Mouse (Mus musculus) limb, embryonic 11.5 days (tissue): ENCODE data around the gene Zdhhc9. TPM values are rescaled to one million over a fixed set of nuclear protein-coding genes. Genes with fewer than 3 reads are reported as not detected.

Source experiments
- ATAC-seq: fragments of 200-750 bp; cut with Nextera tagmentation; 2 replicates; pipeline ENCODE4 v1.8.0; 2017; ENCODE audit warnings: low read depth; ENCODE audit not compliant: insufficient number of reproducible peaks, low FRiP score, low TSS enrichment
- DNase-seq: peaks from one replicate; pipeline ENCODE4 v3.0.0-alpha.2; 2015; ENCODE audit warnings: low spot score
- H3K27ac ChIP-seq: fragments of 300-500 bp; sonication (generic); replicated peaks from 2 replicates; pipeline ENCODE4 v1.5.1; 2014; ENCODE audit warnings: low read depth, mild to moderate bottlenecking, low read length
- H3K27me3 ChIP-seq: fragments of 300-500 bp; sonication (generic); 2 replicates; pipeline ENCODE4 v1.6.1; 2014; ENCODE audit warnings: mild to moderate bottlenecking, low read length, mixed read lengths; ENCODE audit not compliant: control insufficient read depth, insufficient read depth
- H3K36me3 ChIP-seq: fragments of 300-500 bp; sonication (generic); 2 replicates; pipeline ENCODE4 v1.6.1; 2014; ENCODE audit warnings: mild to moderate bottlenecking, low read length, moderate library complexity, mixed read lengths; ENCODE audit not compliant: control insufficient read depth, insufficient read depth
- H3K4me1 ChIP-seq: fragments of 300-500 bp; sonication (generic); 2 replicates; pipeline ENCODE4 v1.6.1; 2014; ENCODE audit warnings: low read length, mixed read lengths; ENCODE audit not compliant: control insufficient read depth, insufficient read depth
- H3K4me2 ChIP-seq: fragments of 300-500 bp; sonication (generic); 2 replicates; pipeline ENCODE4 v1.6.1; 2014; ENCODE audit warnings: low read depth, mild to moderate bottlenecking, moderate library complexity; ENCODE audit not compliant: severe bottlenecking
- H3K4me3 ChIP-seq: fragments of 300-500 bp; sonication (generic); 2 replicates; pipeline ENCODE4 v1.5.1; 2014; ENCODE audit warnings: low read depth, low read length
- H3K9ac ChIP-seq: fragments of 300-500 bp; sonication (generic); 2 replicates; pipeline ENCODE4 v1.6.1; 2014; ENCODE audit warnings: mild to moderate bottlenecking, low read length
- H3K9me3 ChIP-seq: fragments of 300-500 bp; sonication (generic); 2 replicates; pipeline ENCODE4 v1.6.1; 2016; ENCODE audit warnings: low read length; ENCODE audit not compliant: control insufficient read depth
- WGBS: fragments of 180-500 bp; shearing (Covaris S2); extraction: QIAGEN DNeasy Blood & Tissue Kit; methylation state at CpG from one replicate; pipeline ENCODE4 v1.1.7; 2014; 5-methylcytosine and 5-hydroxymethylcytosine counted together
- polyA plus RNA-seq: library from polyadenylated mRNA; unstranded; fragments of >200 nt; fragmentation: Nextera tagmentation; extraction: Ambion mirVana; gene quantifications from 2 replicates; pipeline ENCODE4 v1.2.1, GENCODE M21; 2014

The Zdhhc9 gene
- polyA plus RNA-seq, 1 experiment from 2014 or later: 4.3 TPM

DNA sequence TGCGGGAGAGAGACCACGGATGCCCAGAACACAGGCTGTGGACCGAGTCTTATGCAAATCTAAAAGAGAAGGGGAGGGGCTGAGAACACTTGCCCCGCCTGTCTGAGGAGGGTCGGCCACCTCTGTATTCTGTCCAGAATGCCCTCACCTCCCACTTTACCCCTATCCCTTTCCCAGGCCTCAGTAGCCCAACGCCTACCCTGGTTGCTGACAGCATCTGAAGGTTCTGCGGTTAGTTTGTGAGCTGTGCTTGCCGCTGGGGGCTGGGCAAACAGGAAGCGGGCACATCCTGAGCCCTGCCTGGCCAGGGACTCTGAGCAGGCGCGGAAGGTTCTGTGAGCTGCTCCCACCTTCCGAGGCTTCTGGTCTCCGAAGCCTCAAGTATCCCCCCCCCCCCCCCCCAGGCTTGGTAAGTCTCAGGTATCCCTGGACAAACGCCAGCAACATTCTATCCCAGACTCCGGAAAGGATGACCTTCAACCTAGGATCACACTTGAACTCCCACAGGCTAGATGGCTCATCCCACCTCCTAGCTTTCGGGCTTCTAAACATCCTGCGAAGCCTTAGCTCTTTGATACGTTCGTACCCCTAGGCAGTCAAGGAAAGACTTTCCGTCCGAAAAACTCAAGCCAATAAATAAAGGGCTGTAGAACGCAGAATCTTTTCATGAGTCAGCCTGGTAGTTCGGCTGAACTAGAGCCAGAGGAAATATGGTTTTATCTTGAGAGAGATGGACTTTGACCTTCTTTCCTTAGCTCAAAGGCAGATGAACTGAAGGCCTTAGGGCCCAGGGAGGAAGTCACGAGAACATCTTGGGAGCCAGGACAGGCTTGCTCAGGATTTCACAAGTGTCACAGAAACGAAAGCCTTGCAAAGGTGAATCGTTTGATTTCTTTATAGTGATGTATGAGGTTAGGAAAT lies 65.0 kb downstream of the Zdhhc9 start:
- Histone ChIP-seq H3K36me3 (no peaks in the 10 kb centered on the region), H3K27ac (no peak overlapping the region), H3K9ac (no peak overlapping the region), H3K4me1 (peaks cover 3% of the 10 kb centered on the region; the same call in 1 of the 2 replicates), H3K27me3 (no peaks in the 10 kb centered on the region), H3K4me3 (no peak overlapping the region), H3K4me2 (peak overlapping the region; percentile 15; the same call in 1 of the 2 replicates), H3K9me3 (no peaks in the 10 kb centered on the region)
- whole genome bisulfite sequencing: 60% methylated on average over 22 of the region's 26 CpGs
- no peak for ATAC-seq
- peak; percentile 21 for DNase-seq

DNA sequence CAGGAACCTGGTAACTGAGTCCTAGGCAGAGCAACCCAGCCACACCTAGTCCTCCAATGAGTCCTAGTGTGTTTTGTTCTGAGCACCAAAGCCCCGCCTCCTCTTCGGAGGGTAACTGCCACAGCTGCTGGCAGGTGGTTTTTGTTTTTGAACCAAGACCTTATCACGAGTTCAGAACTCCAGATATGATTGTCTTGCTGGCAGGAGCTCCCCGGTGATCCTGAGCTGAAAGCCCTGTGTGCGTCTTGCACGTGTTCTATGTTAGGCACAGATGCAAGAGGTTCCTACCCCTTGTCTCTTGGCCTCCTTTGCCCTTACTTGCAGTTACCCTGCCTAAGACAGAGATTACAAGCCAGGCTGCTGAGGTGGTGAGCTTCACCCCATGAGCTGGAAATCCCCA lies 67.2 kb downstream of the Zdhhc9 start:
- WGBS: 79% methylated on average over 6 of the region's 6 CpGs
- Histone ChIP-seq H3K27ac (no peak overlapping the region), H3K36me3 (no peaks in the 10 kb centered on the region), H3K4me1 (peaks cover 3% of the 10 kb centered on the region; the same call in 1 of the 2 replicates), H3K4me3 (no peak overlapping the region), H3K9me3 (no peaks in the 10 kb centered on the region), H3K9ac (no peak overlapping the region), H3K27me3 (no peaks in the 10 kb centered on the region), H3K4me2 (no peak overlapping the region)
- DNase-seq (no peak), ATAC-seq (no peak)

DNA sequence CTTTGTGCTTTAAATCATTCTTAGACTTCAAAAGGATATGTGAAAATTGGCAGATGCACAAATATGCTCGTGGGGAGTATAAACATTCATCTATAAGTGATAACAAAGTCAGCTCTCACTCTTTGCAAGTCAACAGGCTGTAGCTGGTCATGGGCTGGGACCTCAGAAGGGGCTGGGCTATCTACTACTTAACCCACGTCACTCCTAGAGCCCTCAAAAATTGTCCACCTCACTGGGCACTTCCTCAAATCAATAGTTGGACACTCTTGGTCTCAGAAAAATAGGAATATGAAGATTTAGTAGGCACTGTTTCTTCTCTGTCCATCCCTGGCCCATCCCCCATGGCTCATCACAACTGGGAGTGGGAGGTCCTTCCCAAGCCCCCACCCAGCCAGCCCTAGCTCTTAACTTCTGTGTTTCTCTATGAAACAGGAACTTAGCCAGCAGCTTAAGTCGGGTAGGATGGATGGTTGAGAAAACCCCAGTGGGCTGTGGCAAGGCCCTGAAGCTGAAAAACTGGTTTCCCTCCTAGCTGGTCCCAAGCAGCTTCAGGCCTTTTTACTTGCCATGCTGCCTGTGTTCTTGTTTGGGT lies 68.3 kb downstream of the Zdhhc9 start:
- Histone ChIP-seq H3K36me3 (no peaks in the 10 kb centered on the region), H3K27ac (no peak overlapping the region), H3K4me1 (peaks cover 3% of the 10 kb centered on the region; the same call in 1 of the 2 replicates), H3K4me2 (no peak overlapping the region), H3K9me3 (no peaks in the 10 kb centered on the region), H3K27me3 (no peaks in the 10 kb centered on the region), H3K9ac (no peak overlapping the region), H3K4me3 (no peak overlapping the region)
- ATAC-seq: no peak
- DNase-seq: no peak
- WGBS: 69% methylated on average over 3 of the region's 3 CpGs

DNA sequence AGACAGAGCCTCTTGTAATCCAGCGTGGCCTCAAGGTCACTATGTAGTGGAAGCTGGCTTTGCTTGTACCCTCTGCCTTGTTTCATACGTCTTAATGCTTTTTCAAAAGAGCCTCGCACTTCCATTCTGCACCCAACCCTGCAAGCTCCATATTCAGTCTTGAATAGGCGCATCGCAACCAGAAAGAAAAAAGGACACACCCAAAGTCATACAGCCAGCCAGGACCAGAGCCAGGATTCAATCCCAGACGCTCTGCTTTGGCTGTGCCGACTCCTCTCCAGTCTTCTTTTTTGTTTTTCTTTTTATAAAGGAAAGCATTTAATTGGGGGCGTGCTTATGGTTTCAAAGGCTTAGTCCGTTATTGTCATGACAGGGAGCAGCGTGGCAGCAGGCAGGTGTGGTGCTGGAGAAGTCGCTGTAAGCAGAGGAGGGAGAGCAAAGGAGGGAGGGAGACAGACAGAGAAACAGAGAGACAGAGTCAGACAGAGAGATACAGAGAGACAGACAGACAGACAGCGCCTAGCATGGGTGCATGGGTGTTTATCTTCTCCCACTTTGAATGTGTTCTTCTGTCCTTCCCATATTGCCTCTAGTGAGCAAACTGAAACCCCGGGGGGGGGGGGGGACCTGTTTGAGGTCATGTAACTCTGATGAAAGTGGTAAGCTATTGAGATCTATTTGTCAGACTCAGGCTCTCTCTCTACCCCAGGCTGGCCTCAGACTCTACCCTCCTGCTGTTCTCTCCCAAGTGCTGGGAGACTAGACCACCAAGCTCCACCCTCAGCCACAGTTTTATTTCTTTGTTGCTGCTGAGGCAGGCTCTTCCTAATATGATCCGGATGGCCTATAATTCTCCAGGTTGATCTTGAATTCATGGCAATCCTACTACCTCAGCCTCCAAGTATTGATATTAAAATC lies 69.1 kb downstream of the Zdhhc9 start:
- Histone ChIP-seq H3K9me3 (no peaks in the 10 kb centered on the region), H3K27me3 (no peaks in the 10 kb centered on the region), H3K36me3 (no peaks in the 10 kb centered on the region), H3K9ac (no peak overlapping the region), H3K4me2 (no peak overlapping the region), H3K4me3 (no peak overlapping the region), H3K4me1 (peaks cover 3% of the 10 kb centered on the region; the same call in 1 of the 2 replicates), H3K27ac (no peak overlapping the region)
- ATAC-seq: no peak
- 57% methylated on average over 14 of the region's 14 CpGs for WGBS
- no peak for DNase-seq

DNA sequence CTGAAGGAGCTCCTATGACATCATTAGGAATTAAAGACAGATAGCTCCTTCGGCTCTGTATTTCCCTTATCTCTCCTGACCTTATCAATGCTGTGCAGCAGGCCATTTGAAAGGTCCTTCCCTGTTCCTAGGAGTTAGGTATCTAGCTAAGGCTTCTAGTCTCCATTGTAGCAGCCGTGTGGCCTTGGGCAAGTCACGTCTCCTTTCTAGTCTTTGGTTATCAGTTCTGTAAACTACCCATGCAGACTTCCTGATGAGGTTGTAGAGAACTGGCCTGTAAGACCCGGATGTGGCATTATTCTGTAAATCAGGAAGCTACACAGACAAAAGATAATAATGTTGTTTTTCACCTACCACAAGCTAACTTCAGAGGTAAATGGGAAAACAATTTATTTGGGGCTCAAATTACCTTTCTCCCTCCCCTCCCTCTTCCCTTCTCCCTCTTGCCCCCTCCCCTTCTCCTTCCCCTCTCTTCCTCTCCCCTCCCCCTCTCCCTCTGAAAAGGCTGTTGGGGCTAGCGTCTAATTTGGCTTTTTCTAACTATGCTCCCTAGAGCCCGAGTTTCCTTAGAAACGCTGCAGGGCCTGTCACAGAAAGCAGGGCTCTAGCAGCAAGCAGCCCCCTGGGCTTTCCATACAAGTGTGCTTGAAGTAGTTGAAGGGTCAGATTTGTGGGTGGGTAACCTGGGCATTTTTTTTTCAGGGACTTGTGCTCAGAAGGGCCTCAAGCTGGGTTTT lies 70.0 kb downstream of the Zdhhc9 start:
- 54% methylated on average over 7 of the region's 7 CpGs for WGBS
- ATAC-seq (no peak), DNase-seq (peak; percentile 21)
- Histone ChIP-seq H3K36me3 (no peaks in the 10 kb centered on the region), H3K27ac (no peak overlapping the region), H3K27me3 (no peaks in the 10 kb centered on the region), H3K4me2 (no peak overlapping the region), H3K4me3 (no peak overlapping the region), H3K9ac (no peak overlapping the region), H3K4me1 (peaks cover 3% of the 10 kb centered on the region; the same call in 1 of the 2 replicates), H3K9me3 (no peaks in the 10 kb centered on the region)

DNA sequence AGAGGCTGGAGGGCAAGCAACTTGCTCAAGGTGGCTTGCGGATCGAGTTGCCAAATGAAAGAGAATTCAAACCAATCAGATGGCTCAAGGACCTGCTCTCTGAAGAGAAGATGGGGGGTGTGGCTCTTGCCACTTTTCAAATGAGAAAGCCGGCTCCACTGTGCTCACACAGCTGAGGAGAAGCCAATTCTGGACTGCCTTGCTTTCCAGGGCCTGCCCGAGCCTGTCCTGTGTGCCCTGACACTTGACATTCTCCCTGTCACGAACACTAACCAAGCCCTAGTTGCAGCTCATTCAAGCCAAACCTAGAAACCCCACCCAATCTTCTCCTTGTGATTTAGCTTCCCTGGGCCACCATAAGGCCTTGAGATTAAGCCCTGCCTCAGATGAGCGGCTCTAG lies 70.7 kb downstream of the Zdhhc9 start:
- no peak for ATAC-seq
- no peaks in the 10 kb centered on the region for H3K9me3 ChIP-seq
- no peak overlapping the region for H3K27ac ChIP-seq
- H3K9ac ChIP-seq: no peak overlapping the region
- H3K36me3 ChIP-seq: no peaks in the 10 kb centered on the region
- no peak for DNase-seq
- no peaks in the 10 kb centered on the region for H3K27me3 ChIP-seq
- H3K4me3 ChIP-seq: no peak overlapping the region
- H3K4me1 ChIP-seq: peaks cover 3% of the 10 kb centered on the region; the same call in 1 of the 2 replicates
- no peak overlapping the region for H3K4me2 ChIP-seq
- 63% methylated on average over 6 of the region's 6 CpGs for WGBS

DNA sequence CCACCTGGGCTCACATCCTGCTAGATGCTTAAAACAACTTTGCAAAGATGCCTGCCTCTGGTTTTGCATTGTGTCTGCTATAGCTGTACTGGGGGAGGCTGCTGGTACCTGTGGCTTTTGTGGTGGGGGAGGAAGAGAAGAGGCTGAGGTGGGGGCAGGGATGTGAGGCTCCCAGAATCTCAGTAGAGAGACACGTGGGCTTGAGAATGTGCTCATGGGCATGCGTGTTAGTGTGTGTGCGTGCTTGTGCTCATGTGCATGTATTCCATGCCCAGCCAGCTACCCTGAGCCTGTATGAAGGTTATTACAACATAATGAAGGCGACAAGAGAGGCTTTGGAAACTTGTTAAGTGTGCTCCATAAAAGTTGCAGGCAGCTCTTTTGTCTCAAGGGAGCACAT lies 71.7 kb downstream of the Zdhhc9 start:
- Histone ChIP-seq H3K4me1 (peaks cover 3% of the 10 kb centered on the region; the same call in 1 of the 2 replicates), H3K9me3 (no peaks in the 10 kb centered on the region), H3K36me3 (no peaks in the 10 kb centered on the region), H3K4me2 (no peak overlapping the region), H3K27ac (no peak overlapping the region), H3K4me3 (no peak overlapping the region), H3K27me3 (no peaks in the 10 kb centered on the region), H3K9ac (no peak overlapping the region)
- DNase-seq (no peak), ATAC-seq (no peak)
- WGBS: 81% methylated on average over 4 of the region's 4 CpGs
